Mouse (Mus musculus) lung, postnatal 4 days (tissue): ENCODE measurements at regions not wholly inside any gene's neighbourhood (a gene's known extent, or its start where the extent isn't known, plus 50 kb on each side); places are given as distances from the start of the nearest gene placed in this dataset.
A peak's percentile ranks its signal among the peaks of the same experiment; 100 is the strongest.

Source experiments
- DNase-seq, 2 experiments: peaks; one replicate each; pipeline ENCODE4 v3.0.0; 2021

DNA sequence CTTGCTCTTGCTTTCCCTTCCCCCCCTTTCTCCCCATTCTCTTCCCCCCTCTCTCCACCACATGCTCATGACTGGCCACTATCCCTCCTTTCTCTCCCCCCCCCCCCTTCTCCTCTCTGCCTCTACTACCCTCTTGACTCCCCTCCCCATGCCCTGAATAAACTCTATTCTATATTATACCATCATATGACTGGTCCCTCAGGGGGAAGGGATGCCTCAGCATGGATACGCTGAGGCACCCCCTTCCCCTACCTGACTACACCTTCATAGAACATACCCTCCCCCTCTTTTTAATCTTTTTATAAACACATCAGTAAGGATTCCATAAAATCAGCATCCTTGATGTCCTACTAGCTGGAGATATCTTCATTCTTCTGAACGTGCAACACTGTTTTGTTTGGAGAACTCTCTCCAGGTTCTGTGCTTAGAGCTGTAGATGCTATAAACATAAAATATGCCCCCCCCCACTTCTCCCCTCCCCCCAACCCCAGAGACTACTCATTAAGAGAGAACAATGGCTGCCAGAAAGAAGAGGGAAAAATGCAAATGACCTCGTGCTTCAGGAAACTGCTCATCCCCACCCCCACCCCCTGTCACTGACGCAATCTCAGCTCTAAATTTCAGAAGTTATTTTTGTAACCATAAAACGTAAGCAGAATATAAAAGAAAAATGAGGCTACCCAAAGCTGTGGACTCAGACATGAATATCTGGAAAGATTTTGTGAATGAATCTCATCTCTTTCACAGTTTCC, 102.3 kb downstream of the Pja2 start:
- DNase-seq: no peak

DNA sequence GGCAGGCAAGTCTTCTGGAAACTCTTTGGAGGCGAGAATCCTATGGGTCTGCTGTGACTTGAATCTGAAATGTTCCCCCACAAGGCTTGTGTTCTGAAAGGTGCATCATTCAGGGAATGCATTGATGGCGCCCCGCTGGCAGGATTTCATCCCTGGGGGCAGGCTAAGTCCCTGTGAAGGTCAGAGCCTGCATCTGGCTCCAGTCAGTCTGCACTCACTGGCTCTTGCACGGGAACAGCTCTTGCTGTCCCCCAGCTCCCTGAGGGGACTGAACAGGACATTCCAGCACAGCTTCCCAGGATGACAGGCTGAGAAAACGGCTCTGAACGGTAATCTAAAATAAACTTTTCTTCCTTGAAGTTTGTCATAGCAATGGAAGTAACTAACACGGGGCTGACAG, 117.1 kb downstream of the Pja2 start:
- DNase-seq: peak; percentile 36 to 75

DNA sequence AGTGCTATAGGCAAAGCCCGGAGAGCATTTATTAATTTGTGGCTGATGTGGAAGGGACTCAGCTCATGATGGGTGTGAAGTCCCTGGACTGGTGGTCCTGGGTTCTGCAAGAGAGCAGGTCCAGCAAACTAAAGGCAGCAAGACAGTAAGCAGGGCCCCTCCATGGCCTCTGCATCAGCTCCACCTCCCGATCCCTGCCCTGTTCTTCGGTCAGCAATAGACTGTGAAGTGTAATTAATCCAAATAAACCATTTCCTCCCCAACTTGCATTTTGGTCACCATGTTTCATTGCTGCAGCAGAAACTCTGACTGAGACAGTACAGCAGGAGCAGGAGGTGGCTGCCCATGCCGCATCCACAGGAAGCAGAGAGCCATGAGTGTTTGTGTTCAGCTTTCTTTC, 118.5 kb downstream of the Pja2 start:
- no peak for DNase-seq

DNA sequence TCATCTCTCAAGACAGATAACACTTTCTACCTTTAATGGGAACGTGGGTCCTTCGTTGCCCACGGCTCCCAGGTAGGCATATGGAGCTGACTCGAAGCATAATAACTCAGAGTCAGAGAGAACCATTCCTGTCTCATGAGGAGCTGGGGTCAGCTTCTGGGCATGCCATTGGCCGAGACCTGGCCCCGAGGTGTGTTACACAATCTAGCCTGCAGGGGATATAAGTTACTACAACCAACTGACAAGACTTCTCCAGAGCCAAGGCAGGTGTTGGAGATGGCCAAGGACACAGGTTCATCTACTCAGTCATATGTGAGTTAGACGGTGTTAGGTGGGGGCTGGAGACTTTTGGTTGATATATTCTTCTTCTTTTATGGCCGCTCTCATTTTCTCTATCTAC, 120.4 kb downstream of the Pja2 start:
- DNase-seq: no peak

DNA sequence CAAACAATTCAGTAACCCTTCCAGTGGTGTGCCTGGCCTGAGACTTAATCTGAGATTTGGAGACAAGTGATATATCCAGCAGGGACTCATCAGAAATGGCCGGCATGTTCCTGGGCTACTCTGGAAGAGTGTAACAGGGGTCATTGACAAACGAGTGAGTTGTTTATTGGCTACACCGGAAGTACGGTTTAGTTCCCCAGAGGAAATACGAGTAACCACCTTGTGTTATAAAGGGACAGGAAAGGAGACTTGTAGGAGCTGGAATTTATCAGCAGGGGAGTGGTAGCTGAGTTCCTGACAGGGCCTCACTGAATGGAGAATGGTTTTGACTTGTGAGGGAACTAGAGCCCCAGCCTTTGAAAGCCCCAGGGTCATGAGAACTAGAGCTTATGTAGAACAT, 121.3 kb downstream of the Pja2 start:
- no peak for DNase-seq

DNA sequence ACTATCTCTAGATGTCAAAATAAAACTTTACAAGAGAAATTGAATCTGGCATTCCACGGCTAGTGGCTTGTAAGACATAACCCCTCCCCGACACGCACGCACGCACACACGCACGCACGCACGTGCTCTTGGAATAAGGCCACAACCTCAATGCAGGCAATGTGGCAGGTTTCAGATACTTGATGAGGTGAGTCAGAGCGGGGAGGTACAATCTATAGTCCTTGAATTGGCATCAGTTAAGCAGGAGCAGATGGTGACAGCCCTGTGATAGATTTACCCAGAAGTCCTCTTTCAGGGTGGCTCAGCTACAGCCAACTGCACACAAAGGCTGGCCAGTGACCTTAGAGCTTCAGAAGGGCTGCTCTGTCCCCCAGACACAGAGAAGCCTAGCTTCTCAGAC, 122.1 kb downstream of the Pja2 start:
- DNase-seq: no peak

DNA sequence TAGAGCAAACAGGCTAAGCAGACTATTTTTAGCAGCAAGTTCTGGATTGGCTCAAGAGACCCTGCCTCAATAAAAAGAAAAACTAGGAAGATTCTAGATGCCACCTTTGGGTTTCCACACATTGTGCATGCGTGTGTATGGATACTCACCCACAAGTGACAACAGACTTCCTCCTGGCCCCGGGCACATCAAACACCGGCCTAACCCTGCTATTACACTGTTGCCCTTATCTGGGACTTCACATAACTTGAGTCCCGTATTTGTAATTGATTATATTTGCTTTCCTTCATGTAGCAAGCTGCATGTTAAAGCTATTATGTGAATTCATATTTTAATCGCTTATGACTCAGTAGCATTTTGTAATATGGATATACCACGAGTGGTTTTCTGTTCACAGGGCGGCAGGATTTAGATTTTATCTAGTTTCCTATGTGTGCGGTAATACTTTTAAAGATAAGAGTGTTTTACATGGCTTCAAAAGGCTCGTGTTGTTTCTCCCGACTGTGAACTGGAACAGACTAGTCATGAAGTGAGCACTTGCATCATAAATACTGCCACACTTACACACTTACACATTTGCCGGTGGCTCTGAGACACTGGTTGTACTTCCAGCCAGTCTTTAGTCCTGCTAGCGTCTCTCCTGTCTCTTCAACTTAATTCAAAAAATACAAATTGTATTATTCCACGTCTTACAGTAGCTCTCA, 123.4 kb downstream of the Pja2 start:
- no peak for DNase-seq

DNA sequence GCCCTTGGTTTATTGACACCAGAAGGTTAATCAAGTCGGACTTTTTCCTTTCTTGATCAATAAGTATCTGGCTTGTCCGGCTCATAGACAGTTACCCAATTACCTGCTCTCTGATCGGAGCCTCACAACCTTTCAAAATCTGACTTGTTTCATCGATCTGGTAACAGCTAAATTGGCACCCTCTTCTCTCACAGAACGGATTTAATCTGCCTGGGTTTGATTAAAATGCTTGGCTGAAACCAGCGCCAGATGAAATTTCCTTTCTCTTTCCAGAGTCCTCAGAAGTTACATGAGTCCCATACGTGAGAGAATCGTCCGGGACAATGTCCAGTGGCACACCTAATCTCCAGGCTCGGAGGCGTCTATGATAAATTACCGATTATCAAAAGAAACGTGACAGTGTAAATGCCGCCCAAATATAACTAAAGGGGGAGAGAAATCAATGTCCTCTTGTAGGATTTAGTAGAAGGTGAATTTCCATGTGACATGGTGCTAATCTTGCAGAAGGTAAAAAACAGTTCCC, 125.5 kb downstream of the Pja2 start:
- no peak for DNase-seq

DNA sequence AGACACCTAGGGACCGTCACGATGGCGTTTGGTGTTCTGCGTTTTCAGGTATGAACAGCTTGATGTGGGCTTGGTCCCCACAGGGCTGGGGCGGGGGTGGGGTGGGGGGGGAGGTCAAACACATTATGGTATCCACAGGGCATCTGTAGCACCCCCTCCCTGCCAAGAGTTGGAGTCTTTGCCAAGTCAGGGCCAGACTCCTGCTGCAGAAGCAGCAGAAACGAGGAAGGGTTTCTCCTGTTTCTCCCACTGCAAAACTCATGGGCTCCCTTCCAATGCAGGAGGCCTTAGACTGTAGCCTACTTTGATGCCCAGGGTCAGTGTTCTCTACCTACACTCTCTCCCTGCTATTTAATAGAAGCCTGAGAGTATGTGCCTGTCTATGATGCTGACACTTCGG, 128.1 kb downstream of the Pja2 start:
- DNase-seq: no peak

DNA sequence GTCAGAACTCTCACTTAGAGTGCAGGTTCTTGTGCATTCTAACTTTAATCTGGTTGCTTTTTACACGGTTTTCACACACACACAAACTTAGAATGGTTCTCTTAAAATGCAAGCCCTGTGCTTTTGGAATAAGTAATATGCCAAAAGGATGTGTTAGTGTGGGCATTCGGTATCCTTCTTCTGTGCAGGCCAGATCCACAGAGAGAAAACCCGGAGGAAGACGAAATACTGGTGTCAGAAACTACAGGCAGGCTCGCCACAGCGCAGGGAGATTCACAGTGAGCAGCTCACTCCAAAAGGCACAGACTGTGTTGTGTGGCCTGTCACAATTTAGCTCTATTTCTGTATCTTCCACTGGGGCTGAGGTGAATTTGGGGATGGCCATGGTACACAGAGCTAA, 129.5 kb downstream of the Pja2 start:
- no peak for DNase-seq

DNA sequence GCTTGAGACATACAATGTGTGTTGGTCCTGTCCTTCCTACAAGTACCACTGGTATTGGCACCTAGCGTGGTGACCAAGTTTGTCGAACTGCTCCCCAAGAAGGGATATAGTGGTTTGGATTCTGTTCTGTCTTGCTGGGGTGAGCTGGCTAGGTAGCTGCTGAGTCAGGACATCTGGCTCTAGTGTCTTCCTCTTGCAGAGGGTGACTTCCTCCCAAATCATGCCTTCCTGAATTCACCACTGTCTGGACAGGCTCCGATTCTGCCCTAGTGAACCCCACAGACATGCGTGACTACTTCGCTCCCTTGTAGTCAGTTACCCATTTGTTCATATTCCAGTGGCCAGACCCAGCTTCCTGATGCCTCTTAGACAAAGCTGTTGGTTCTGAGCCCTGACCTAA, 130.1 kb downstream of the Pja2 start:
- DNase-seq: no peak

DNA sequence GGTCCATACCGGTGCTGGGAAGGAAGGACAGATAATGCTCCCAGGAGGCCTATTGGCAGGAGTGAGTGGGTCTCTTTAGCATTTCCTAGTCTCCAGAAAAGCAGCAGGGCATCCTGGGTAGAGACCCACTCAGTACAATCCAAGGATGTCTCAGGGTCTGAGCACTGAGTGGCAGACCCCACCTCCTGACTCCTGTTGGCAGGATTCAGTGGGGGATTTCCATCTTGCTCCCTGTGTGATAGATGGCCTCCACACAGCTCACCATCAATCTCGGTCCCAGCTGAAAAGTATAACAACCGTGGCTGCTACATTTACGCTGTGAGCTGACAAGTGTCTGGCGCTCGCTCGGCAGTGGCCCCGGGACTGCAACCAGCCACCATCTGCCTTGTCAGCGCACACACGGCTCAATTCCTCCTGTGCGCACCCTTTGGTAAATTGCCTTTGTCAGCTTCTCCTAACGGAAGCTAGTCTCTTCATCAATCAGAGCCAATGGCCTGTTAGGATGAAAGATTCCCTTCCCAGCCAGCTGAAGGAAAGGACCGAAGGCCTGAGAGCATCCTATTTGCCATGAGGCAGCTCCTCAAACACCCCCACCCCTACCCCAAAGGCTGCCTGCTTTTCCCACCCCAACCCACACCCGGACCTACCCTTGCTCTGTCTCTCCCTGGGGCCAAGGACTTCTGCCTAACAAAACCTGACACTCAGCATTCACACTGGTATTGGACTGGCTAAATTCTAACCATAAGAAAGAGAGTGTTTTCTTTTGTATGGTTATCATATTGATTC, 131.4 kb downstream of the Pja2 start:
- no peak for DNase-seq

DNA sequence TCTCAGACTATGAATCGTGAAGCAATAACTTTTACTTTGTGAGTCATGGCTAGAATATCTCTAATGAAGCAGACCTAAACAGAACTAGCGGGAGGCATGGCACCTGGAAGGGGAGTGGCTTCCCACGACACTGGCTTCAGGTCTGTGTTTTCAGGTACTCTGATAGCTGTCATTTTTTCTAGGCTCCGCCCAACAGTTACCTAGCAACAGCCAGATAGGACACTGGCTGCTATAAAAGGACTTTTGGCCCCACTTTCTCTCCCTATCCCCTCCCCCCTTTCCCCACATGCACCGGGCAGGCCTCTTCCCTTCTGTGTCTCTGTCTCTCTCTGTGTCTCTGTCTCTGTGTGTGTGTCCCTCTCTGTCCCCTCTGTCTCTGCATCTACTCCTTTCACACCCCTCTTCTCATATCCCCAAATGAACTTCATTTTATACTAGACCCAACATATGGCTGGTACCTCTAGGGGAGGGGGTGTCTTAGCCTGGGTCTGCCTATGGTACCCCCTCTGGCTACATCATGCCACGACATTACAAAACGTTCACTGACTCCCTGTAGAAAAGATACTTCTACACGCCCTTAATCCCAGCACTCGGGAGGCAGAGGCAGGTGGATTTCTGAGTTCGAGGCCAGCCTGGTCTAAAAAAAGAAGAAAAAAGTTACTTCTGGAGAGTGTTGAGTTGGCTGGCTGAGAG, 132.3 kb downstream of the Pja2 start:
- DNase-seq: no peak

DNA sequence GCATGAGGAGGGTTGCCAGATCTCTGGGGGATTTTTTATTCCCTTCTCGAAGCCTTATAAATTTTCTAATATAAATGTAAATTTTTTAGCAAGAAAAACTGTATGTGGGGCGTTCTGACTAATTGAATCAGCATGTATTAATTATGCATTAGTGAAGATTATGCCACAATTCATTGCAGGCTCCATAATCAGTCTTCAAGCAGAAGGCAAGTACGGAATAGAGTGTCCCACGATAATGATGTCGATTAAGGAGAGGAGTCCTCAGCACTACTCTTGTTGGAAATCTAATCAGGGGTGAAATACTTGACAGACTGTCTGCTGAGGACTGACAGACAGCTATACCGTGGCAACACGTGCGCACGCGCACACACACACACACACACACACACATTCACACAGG, 135.3 kb downstream of the Pja2 start:
- DNase-seq: no peak

DNA sequence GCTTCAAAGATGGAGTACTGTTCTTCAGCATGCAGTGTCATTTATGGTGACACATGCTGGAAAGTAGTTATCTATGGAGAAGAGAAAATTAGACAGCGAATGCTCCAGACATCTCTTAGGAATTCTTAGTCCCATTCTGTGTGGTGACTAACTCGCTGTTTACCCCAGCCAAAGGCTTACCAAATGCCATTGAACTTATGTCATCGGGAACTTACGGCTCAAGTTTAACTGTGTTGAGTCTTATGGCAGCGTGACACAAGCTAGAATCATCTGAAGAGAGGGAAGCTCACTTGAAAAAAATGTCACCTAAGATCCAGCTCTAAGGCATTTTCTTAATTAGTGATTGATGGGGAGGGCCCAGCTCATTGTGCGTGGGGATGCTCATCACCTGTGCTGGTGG, 138.7 kb downstream of the Pja2 start:
- no peak for DNase-seq
